Mouse (Mus musculus) stomach, postnatal 0 days (tissue): ENCODE measurements around the gene Gm4846.
"Not testable (repeated sequence)": the region's sequence is repeated elsewhere in the genome, so short reads cannot be mapped to it uniquely, and the experiment has no call there.

Experiments
- CTCF ChIP-seq: IDR thresholded peaks from 2 replicates; pipeline ENCODE4 v1.5.1; 2016; ENCODE audit warnings: antibody characterized with exemption, low read depth, mild to moderate bottlenecking, moderate library complexity
- EP300 ChIP-seq: optimal IDR thresholded peaks from 2 replicates; pipeline ENCODE3; 2016; ENCODE audit warnings: antibody characterized with exemption

DNA sequence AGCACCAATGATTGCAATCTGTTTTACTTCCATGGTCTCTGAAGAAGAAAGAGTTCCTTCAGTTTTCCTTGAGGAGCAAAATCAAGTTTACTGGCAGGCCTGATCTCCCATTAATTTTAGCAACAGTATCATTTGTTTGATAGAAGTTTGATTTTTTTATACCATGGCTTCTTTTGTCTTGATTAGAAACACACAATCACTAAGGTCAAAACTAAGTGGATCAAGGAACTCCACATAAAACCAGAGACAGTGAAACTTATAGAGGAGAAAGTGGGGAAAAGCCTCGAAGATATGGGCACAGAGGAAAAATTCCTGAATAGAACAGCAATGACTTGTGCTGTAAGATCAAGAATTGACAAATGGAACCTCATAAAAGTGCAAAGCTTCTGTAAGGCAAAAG lies at the start of gene Gm4846:
- not testable (repeated sequence) for TF ChIP-seq CTCF, EP300
